Mouse (Mus musculus): ENCODE results near the gene Ncoa3.
A peak's percentile ranks its signal among the peaks of the same experiment; 100 is the strongest.

Ncoa3 gene

DNA sequence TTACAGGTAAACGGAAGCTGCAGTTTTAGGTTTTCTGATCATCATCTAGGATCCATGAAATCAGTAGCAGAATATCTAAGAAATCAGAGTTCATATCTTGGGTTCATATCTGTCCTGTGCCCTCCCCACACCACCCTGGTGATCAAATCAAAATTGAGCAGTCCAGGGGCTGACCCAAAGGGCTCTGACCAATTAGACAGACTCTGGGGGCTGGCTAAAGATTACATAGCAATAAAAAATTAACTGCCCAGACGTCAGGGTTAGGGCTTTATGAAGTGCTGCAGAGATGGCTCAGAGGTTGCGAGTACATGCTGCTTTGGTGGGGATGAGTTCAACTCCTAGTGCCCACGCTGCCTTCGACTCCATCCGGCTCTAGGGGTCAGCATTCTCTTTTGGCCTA lies 14.6 kb downstream of the Ncoa3 start:
- DNase-seq: no peak

GRCm38 (mm10) chr2:166008558-166009392 lies 16.3 kb downstream of the Ncoa3 start:
- no peak for DNase-seq

DNA sequence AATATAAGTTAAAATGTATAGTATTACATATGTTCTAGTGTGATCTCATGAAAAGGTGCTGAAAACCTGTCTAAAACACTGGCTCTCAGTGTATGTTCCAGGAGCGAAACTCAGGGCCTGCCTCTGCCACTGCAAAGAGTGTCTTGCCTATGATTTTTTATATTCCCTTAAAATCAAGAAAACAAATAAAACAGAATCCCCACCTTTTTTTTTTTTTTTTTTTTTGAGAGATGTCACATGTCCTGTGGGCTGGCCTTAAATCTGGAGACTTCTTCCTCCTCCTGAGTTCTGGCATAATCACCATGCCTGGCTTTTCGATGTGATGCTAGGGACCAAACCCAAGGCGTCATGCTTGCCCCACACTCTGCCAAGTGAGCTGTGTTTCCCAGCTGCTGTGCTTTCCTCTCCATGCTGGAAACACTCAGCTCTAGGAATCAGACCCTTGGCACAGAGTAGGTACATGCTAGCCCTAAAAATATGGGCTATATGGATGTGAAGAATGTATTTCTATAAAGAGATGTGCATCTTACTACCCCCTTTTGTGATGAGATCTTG lies 17.0 kb downstream of the Ncoa3 start:
- peak; percentile 98 for DNase-seq

GRCm38 (mm10) chr2:166010321-166010720 lies 17.9 kb downstream of the Ncoa3 start:
- DNase-seq: no peak

DNA sequence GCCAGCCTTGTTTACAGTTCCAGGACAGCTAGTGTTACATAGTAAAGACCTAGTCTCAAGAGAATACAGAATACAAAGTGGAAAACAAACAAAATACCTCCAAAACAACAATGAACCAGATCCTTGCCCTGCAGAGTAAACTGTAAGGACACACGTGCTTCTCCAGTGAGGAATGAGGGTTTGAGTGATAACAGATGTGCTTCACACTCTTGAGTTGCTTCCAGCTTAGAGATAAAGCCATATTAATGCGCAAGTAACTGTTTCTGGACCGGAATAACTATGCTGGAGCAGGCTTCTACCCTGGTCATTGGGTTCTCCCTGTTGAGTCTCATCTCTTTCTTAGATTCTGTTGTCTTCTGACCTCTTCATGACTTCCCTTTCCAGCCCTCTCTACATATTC lies 19.0 kb downstream of the Ncoa3 start:
- DNase-seq: no peak

GRCm38 (mm10) chr2:166012145-166012544 lies 19.7 kb downstream of the Ncoa3 start:
- DNase-seq: no peak

GRCm38 (mm10) chr2:166018769-166019168 lies 26.3 kb downstream of the Ncoa3 start:
- no peak for DNase-seq

GRCm38 (mm10) chr2:166020026-166020425 lies 27.6 kb downstream of the Ncoa3 start:
- no peak for DNase-seq

DNA sequence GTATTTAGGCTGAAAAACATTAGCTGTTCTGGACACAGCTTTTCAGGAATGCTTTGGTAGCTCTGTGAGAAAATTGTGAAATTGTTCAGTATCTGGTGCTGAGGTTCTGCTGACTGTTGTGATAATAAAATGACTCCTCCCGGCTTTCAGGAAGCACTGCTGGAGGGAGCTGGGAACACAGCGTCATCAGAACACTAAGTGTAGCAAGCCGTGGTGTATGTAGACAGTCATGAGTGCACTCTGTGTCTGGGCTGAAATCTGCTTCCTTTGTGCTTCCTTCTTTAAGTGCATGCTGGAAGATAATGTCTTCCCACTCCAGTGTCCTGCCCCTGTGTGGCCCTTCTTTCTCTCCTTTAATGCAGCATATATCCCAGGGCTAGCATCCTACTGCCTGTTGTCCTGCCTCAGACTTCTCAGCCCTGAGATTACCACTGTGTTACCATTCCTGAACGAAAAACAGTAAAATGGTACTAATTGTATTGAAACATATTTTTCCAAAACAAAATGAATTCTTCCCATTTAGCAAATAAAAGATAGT lies 28.7 kb downstream of the Ncoa3 start:
- peak; percentile 97 for DNase-seq

DNA sequence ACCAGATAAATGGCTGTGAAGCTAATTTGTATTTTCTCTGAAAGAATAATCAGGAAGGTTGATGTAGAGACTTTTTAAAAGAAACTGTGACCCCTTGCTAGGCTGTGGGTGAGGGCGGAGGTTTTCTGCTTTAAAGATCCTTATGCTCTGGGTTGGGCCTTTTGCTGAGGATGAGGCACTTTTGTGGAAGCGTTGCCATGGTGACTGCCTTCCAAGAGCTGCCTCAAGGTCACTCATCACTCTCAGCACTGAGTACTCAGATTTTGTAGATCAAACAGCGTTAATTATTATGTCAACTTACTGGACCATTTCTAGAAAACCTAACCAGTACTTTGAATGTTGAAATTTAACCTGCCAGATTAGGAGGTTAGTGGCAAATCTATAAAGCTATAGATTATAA lies 29.2 kb downstream of the Ncoa3 start:
- no peak for DNase-seq

DNA sequence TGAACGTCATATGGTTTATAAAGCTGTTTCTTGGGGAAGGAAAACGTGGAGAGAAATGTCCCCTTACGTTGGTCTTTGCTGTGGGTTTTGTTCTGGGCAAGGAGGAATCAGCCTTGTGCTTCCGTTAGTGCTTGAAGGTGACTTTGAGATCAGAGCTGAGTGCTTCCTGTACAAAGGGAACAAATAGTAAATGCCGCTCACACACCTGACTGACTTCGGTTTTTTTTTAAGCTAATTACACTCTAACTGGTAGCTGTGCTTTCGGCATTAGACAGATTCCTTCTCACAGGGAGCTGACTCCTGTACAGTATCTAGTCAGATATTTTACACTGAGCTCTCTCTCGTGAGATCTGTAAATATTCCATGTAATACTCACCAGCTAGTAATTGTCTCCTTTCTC lies 29.9 kb downstream of the Ncoa3 start:
- DNase-seq: no peak

DNA sequence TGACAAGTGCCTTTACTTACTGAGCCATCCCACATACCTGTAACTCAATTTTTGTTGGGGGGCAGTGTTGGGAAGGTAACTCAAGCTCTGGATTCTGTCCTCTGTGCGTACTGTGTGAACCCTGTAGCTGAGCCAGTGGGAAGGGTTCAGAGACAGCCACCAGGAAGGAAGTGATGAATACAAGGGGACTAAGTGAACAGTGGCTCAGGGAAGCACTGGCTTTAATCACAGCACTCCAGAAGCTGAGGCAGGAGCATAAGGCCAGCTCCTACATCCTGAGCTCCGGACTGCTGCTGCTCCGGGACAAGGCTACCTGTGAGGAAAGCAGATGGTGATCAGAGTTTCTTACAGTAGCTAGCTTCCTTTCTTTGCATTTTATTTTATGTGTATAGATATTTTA lies 31.6 kb downstream of the Ncoa3 start:
- DNase-seq: peak; percentile 90

DNA sequence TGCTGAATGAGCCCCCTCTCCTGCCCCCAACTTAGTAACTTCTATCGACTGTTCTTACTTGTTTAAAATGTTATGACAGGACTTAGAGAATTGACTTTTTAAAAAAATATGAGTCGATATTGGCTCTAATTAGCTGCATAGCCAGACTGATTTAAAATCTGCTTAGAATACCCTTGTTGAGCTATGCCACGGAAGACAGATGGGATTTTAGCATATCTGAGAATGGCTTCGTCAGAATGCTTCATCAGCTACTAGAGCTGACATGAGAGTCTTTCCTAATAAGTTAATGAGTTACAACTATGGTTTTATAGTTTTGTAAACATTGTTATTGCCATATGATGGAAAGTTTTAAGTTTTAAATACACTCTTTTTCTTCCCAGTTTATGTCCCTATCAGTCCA lies 32.2 kb downstream of the Ncoa3 start:
- no peak for DNase-seq

DNA sequence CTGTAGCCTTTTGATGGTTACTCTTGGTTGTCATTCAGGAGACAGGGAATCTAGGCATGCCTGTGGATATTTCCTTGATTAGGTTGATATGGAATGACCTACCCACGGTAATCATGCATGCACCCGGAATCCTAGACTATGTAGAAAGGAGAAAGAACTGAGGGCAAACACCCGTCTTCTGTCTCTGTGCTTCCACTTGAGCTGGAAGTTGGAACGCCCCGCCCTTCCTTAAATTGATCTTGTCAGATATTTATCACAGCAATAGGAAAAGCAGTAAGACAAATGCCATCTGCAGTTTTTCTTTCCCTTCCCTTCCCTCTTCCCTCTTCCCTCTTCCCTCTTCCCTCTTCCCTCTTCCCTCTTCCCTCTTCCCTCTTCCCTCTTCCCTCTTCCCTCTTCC lies 33.5 kb downstream of the Ncoa3 start:
- DNase-seq: peak; percentile 90

GRCm38 (mm10) chr2:166027834-166028233 lies 35.4 kb downstream of the Ncoa3 start:
- DNase-seq: no peak

DNA sequence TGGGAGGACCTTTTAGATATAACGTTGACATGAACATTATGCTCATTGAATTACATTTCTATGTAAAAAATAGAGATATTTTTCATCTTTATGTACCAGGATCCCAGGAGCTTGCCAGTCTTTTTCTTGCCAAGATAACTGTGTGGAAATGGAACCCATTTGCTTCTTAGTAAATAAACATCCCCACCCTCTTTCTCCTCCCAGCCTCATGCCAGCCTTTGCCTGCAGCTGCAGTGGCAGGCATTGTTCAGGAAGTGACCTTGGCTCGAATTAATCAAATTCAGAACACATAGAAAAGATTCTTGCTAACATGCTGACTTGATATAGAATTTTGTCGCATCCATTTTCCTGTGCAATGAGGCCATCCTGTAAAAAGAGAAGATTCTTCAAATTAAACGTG lies 36.8 kb downstream of the Ncoa3 start:
- no peak for DNase-seq

DNA sequence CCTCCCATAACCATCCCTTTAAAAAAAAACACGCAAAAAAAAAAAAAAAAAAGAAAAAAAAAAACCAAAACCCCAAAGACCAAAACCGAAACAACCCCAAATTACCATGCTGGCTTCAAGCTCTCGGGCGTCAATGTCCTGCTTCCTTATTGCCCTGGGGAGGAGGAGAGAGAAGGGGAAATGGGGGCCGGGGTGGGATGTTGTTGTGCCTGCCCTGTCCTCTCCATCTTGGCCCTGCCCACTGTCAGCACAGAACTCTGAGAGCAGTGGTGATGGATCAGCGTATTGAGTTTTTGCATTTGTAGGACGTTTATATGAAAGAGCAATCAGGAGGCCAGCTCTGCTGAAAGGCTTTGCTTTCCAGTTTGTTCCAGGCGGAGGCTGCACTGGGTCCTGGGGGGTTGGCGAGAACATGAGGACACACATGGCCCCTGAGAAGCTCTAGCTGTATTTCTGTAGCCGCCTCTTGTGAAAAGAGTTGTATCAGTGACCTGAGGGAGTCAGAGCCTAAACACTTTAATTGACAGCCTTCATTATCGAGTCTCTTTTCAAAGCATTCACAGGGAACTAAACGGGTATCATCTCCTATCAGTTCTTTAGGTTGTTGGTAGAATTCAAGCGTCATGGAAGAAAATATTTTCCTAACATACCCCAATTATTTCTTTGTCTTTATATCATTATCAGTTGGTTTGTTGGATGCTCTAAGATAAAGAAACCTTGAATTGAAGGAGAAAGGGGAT lies 38.0 kb downstream of the Ncoa3 start:
- DNase-seq: peak; percentile 96

DNA sequence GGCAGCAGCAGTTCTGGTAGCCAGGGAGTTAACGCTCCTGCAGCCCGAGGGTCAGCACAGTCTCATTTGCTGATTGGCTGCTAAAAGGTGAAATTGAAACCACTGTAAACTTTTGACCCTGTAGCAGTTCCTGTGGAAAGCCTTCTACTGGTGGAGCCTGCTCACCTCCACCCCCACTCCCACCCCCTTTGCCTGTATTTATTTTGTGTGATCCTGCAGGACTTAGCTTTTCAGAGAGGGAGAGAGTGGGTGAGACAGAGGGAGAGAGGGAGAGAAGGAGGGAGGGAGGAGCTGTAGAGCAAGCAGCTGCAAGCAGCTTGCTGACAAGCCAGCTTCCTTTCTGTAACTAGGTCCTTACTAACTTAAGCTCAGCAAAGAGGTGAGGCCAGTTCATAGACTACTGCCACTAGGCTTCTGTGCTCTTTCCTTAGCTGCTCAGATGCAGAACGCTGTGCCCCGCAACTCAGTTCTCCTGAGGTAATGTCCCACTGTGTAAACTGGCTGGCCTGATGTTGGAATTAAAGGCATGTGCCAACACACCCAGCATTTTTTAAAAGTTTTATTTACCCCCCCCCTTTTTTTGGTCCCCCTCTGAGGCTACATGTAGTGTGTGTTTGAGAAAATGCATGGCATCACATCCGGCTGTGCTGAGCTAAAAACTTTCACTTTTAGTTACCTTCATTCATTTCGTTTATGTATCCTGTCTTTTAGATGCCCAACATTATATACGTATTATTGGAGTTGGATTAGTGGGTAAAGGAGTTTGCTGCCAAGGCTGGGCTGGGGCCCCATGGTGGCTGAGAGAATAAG lies 38.9 kb downstream of the Ncoa3 start:
- DNase-seq: peak; percentile 99

DNA sequence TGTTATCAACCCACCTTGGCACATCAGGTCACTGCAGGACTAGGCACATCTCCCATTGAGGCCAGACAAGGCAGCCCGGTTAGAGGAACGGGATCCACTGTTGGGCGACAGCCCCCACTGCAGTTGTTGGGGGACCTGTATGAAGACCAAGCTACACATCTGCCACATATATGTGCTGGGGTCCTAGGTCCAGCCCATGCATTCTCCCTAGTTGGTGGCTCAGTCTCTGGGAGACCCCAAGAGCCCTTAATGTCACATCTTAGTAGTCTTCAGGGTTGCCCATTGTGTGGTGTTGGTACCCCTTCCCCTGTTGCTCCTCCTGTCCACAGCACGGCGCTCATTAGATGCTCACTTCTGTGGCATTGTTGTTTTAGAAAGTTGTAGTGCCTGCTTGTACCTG lies 40.2 kb downstream of the Ncoa3 start:
- peak; percentile 91 for DNase-seq

DNA sequence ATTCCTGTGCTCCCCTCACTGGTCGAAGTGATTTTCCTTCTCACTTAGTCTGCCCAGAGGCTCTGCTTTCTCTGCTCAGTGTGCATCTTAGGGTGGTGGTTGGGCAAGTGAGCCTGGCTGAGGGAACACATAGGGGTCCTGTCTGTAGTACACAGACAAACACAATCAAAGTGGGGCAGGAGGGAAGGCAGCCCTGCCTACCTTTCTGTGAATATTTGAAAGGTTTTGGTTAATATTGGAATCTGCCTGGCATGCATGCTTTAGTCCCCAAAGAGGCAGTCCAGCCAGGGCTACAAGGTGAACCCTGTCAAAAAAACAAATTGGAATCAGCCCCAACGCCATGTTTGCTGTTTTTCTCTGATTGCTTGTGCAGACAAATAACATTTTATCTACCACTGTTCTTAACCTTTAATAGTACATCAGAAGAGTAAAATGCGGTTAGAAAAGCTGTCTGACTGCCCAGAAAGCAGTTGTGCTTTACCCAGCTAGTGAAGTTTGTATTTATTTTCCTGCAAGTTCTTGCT lies 42.6 kb downstream of the Ncoa3 start:
- no peak for DNase-seq

DNA sequence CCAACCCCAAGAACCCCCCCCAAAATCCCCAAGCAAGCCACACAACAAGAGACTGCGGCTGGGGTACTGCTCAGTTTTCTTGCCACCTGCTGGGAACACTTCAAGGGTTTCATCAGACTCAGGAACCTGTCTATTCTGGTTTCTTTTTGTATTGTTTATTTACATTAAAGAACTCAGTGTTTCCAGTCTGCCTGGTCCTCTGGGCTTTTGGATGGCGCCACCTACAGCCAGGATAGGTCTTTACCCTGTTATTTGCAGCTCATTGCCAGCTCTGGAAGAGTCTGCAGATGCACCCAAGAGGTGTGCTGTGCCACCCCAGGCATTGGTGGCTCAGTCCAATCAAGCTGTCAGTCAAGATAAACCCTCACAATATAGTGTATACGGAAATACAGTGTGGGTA lies 43.3 kb downstream of the Ncoa3 start:
- peak; percentile 89 for DNase-seq

- peak; percentile 90 for DNase-seq
These were observed 47.2 kb downstream of the Ncoa3 start for GRCm38 (mm10) chr2:166039681-166040080.

- no peak for DNase-seq
These were observed 50.1 kb downstream of the Ncoa3 start for GRCm38 (mm10) chr2:166042542-166042941.

All from heart, adult 11 months (tissue).